Mouse (Mus musculus) testis, adult 2 months (tissue): ENCODE data around the gene Chrm1. TPM values are rescaled to one million over a fixed set of nuclear protein-coding genes. Genes with fewer than 3 reads are reported as not detected.
"Not testable (repeated sequence)": the region's sequence is repeated elsewhere in the genome, so short reads cannot be mapped to it uniquely, and the experiment has no call there.

ENCODE experiments used
- H3K27ac ChIP-seq: fragments of 200-500 bp; 2 replicates; pipeline ENCODE4 v1.5.1; 2012; ENCODE audit warnings: low read depth, low read length; ENCODE audit not compliant: control insufficient read depth, insufficient read depth
- H3K27me3 ChIP-seq: fragments of 200-500 bp; 2 replicates; pipeline ENCODE4 v1.6.1; 2012; ENCODE audit warnings: mild to moderate bottlenecking, low read length, moderate library complexity; ENCODE audit not compliant: control insufficient read depth, insufficient read depth
- H3K36me3 ChIP-seq: fragments of 200-500 bp; 2 replicates; pipeline ENCODE4 v1.6.1; 2012; ENCODE audit warnings: mild to moderate bottlenecking, low read length; ENCODE audit not compliant: control insufficient read depth, insufficient read depth
- H3K4me1 ChIP-seq: fragments of 200-500 bp; 2 replicates; pipeline ENCODE4 v1.6.1; 2012; ENCODE audit warnings: low read length; ENCODE audit not compliant: control insufficient read depth, insufficient read depth
- H3K4me3 ChIP-seq: fragments of 200-500 bp; 2 replicates; pipeline ENCODE4 v1.5.1; 2012; ENCODE audit warnings: low read depth, mild to moderate bottlenecking, low read length, moderate library complexity, mixed read lengths; ENCODE audit not compliant: control insufficient read depth
- CTCF ChIP-seq: fragments of 200-500 bp; IDR thresholded peaks from 2 replicates; pipeline ENCODE4 v1.5.1; 2012; ENCODE audit warnings: low read depth, mild to moderate bottlenecking, inconsistent platforms, low read length, moderate library complexity; ENCODE audit not compliant: control insufficient read depth, insufficient read depth, insufficient replicate concordance
- POLR2A ChIP-seq: fragments of 200-500 bp; IDR thresholded peaks from 2 replicates; pipeline ENCODE4 v1.6.1; 2012; ENCODE audit warnings: low read depth, mild to moderate bottlenecking, inconsistent platforms, low read length, moderate library complexity; ENCODE audit not compliant: control insufficient read depth
- polyA plus RNA-seq: library from polyadenylated mRNA; depleted of rRNA; stranded (reverse); fragments of >200 nt; gene quantifications from 2 replicates; pipeline ENCODE4 v1.2.3, GENCODE M21; 2012

Chrm1 gene
- polyA plus RNA-seq, 1 experiment = 0.99 TPM

- Histone ChIP-seq H3K4me3 (peak within 1 kb of the TSS; percentile 98), H3K27me3 (no peaks in the 10 kb centered on the region), H3K4me1 (no peaks in the 10 kb centered on the region; the same call in 1 of the 2 replicates), H3K27ac (peak within 1 kb of the TSS; percentile 97), H3K36me3 (peaks cover 1% of the 10 kb centered on the region)
- no peak for TF ChIP-seq CTCF
- TF ChIP-seq POLR2A = peak; percentile 96
These were observed 59.5 kb downstream of the Chrm1 start, which contains the start of gene Slc3a2 for GRCm38 (mm10) chr19:8722907-8723573. Gene Slc3a2, minus strand, starts transcription at chr19:8723369.

- Histone ChIP-seq H3K4me1 (no peaks in the 10 kb centered on the region; the same call in 1 of the 2 replicates), H3K27me3 (no peaks in the 10 kb centered on the region), H3K27ac (peak overlapping the region; percentile 12), H3K36me3 (peaks cover 1% of the 10 kb centered on the region), H3K4me3 (peak overlapping the region; percentile 98)
- TF ChIP-seq POLR2A (no peak), CTCF (no peak)
These were observed 60.2 kb downstream of the Chrm1 start for GRCm38 (mm10) chr19:8723574-8724346.

GRCm38 (mm10) chr19:8724392-8724791, 60.8 kb downstream of the Chrm1 start:
- no peaks in the 10 kb centered on the region for H3K27me3 ChIP-seq
- TF ChIP-seq CTCF (no peak), POLR2A (no peak)
- no peak overlapping the region for H3K27ac ChIP-seq
- peaks cover 1% of the 10 kb centered on the region for H3K36me3 ChIP-seq
- H3K4me1 ChIP-seq = no peaks in the 10 kb centered on the region; the same call in 1 of the 2 replicates
- H3K4me3 ChIP-seq = no peak overlapping the region

- no peak for TF ChIP-seq CTCF
- TF ChIP-seq POLR2A = no peak
- peaks cover 1% of the 10 kb centered on the region for H3K36me3 ChIP-seq
- no peak overlapping the region for H3K27ac ChIP-seq
- H3K4me1 ChIP-seq = no peaks in the 10 kb centered on the region; the same call in 1 of the 2 replicates
- no peaks in the 10 kb centered on the region for H3K27me3 ChIP-seq
- no peak overlapping the region for H3K4me3 ChIP-seq
These were observed 61.6 kb downstream of the Chrm1 start for GRCm38 (mm10) chr19:8725081-8725613.

- Histone ChIP-seq H3K27ac (no peak overlapping the region), H3K4me3 (no peak overlapping the region), H3K27me3 (no peaks in the 10 kb centered on the region), H3K4me1 (no peaks in the 10 kb centered on the region; the same call in 1 of the 2 replicates), H3K36me3 (peaks cover 1% of the 10 kb centered on the region)
- TF ChIP-seq CTCF (no peak), POLR2A (no peak)
These were observed 63.2 kb downstream of the Chrm1 start for GRCm38 (mm10) chr19:8726609-8727390.

- Histone ChIP-seq H3K36me3 (peaks cover 1% of the 10 kb centered on the region), H3K4me3 (no peak overlapping the region), H3K4me1 (no peaks in the 10 kb centered on the region; the same call in 1 of the 2 replicates), H3K27me3 (no peaks in the 10 kb centered on the region), H3K27ac (no peak overlapping the region)
- no peak for TF ChIP-seq CTCF
- TF ChIP-seq POLR2A = no peak
These were observed 64.0 kb downstream of the Chrm1 start for GRCm38 (mm10) chr19:8727495-8728114.

- not testable (repeated sequence) for H3K27ac ChIP-seq, H3K4me1 ChIP-seq, H3K27me3 ChIP-seq, H3K4me3 ChIP-seq, H3K36me3 ChIP-seq
These were observed 64.9 kb downstream of the Chrm1 start for GRCm38 (mm10) chr19:8728335-8729099.
